Mouse (Mus musculus) C2C12 (cell line): ENCODE measurements at regions not wholly inside any gene's neighbourhood (a gene's known extent, or its start where the extent isn't known, plus 50 kb on each side); places are given as distances from the start of the nearest gene placed in this dataset.

Experiments used
- CTCF ChIP-seq: IDR thresholded peaks from one replicate; pipeline ENCODE4 v1.5.1; 2011; ENCODE audit not compliant: control insufficient read depth, insufficient read depth, insufficient read length
- FOSL1 ChIP-seq: IDR thresholded peaks from one replicate; pipeline ENCODE4 v1.8.0; 2011; ENCODE audit warnings: mild to moderate bottlenecking, low read length; ENCODE audit not compliant: poor library complexity, insufficient read depth, severe bottlenecking
- MAX ChIP-seq: IDR thresholded peaks from one replicate; pipeline ENCODE4 v1.6.1; 2011; ENCODE audit warnings: mild to moderate bottlenecking, control low read depth
- MYOD1 ChIP-seq: IDR thresholded peaks from one replicate; pipeline ENCODE4 v1.6.1; 2011; ENCODE audit warnings: low read depth; ENCODE audit not compliant: control insufficient read depth, insufficient read length
- MYOG ChIP-seq: IDR thresholded peaks from one replicate; pipeline ENCODE4 v1.6.1; 2011; ENCODE audit not compliant: control insufficient read depth, insufficient read length; ENCODE audit errors: extremely low read depth
- USF1 ChIP-seq: IDR thresholded peaks from one replicate; pipeline ENCODE4 v1.6.1; 2011; ENCODE audit warnings: low read depth, mild to moderate bottlenecking, control low read depth, moderate library complexity

DNA sequence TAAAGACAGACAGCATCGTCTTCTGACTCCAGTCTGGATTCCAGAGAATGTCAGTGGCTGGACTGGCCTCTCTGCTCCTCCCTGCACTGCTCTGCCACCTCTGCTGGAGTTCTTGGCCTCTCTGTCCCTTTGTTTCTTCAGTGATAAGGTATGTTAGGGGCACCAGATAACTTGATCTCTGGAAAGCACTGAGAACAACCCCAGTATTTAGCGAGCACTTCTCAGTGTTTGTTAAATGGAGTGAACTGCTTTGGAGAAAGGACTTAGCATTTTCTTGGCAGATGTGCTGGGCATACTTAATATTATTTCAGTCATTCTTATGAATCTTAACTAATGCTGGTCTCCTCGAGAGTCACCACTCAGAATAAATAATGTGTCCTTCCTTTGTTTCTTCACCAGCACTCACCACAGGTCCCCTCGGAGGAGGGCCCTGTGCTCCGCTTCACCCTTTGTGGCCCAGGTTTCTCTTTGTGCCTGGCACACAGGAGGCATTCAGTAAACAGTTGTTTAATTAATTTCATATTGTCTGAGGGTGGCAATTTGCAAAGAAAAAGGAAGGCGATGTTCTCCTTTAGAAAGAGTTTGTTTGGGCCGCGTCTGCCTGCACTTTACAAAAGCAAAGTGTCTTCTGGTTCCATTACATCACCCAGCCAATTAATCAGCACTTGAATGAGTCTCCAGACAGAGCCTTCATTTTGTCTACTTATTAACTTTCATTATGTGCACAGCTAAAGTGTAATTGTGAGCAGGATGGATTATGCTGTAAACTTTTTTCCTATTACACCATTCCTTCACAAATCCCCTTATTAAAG is 307.1 kb upstream of the Adamts16 start:
- TF ChIP-seq CTCF (no peak), MYOD1 (no peak), USF1 (no peak), FOSL1 (no peak), MYOG (no peak), MAX (no peak)
